Mouse (Mus musculus) heart, postnatal 0 days (tissue): ENCODE data around the gene Cdk6. TPM values are rescaled to one million over a fixed set of nuclear protein-coding genes. Genes with fewer than 3 reads are reported as not detected.

ENCODE experiments used
- ATAC-seq: fragments of 200-750 bp; cut with Nextera tagmentation; 2 replicates; pipeline ENCODE4 v1.8.0; 2017; ENCODE audit warnings: low read depth, moderate number of reproducible peaks, moderate library complexity; ENCODE audit not compliant: insufficient read depth
- DNase-seq: peaks from one replicate; pipeline ENCODE4 v3.0.0-alpha.2; 2016; ENCODE audit warnings: low spot score
- H3K27ac ChIP-seq: fragments of 300-500 bp; sonication (generic); 2 replicates; pipeline ENCODE4 v1.5.1; 2014; ENCODE audit warnings: low read depth, mild to moderate bottlenecking
- H3K27me3 ChIP-seq: fragments of 300-500 bp; sonication (generic); 2 replicates; pipeline ENCODE4 v1.6.1; 2014; ENCODE audit warnings: low read length, mixed read lengths; ENCODE audit not compliant: control insufficient read depth, insufficient read depth
- H3K36me3 ChIP-seq: fragments of 300-500 bp; sonication (generic); replicated peaks from 2 replicates; pipeline ENCODE4 v1.6.1; 2014; ENCODE audit warnings: low read length, mixed read lengths; ENCODE audit not compliant: control insufficient read depth, insufficient read depth
- H3K4me1 ChIP-seq: fragments of 300-500 bp; sonication (generic); 2 replicates; pipeline ENCODE4 v1.6.1; 2014; ENCODE audit warnings: antibody characterized with exemption; ENCODE audit not compliant: control insufficient read depth, insufficient read depth
- H3K4me2 ChIP-seq: fragments of 300-500 bp; sonication (generic); 2 replicates; pipeline ENCODE4 v1.6.1; 2014; ENCODE audit warnings: low read depth, mild to moderate bottlenecking, low read length, moderate library complexity
- H3K4me3 ChIP-seq: fragments of 300-500 bp; sonication (generic); 2 replicates; pipeline ENCODE4 v1.5.1; 2014; ENCODE audit warnings: low read depth, low read length
- H3K9ac ChIP-seq: fragments of 300-500 bp; sonication (generic); replicated peaks from 2 replicates; pipeline ENCODE4 v1.6.1; 2014; ENCODE audit warnings: low read depth, low read length, mixed read lengths
- H3K9me3 ChIP-seq: fragments of 300-500 bp; sonication (generic); replicated peaks from 2 replicates; pipeline ENCODE4 v1.6.1; 2016; ENCODE audit warnings: low read length; ENCODE audit not compliant: control insufficient read depth
- CTCF ChIP-seq: IDR thresholded peaks from 2 replicates; pipeline ENCODE4 v1.5.1; 2016; ENCODE audit warnings: antibody characterized with exemption, control low read depth, low read depth
- EP300 ChIP-seq: IDR thresholded peaks from 2 replicates; pipeline ENCODE4 v1.6.1; 2016; ENCODE audit warnings: antibody characterized with exemption, low read depth
- WGBS: fragments of 180-500 bp; shearing (Covaris S2); extraction: QIAGEN DNeasy Blood & Tissue Kit; methylation state at CpG from one replicate; pipeline ENCODE4 v1.1.7; 2014; 5-methylcytosine and 5-hydroxymethylcytosine counted together
- polyA plus RNA-seq: library from polyadenylated mRNA; unstranded; fragments of >200 nt; fragmentation: Nextera tagmentation; extraction: Ambion mirVana; gene quantifications from 2 replicates; pipeline ENCODE4 v1.2.1, GENCODE M21; 2015
- total RNA-seq: library from RNA; depleted of rRNA; stranded (reverse); fragments of >200 nt; gene quantifications from 2 replicates; pipeline ENCODE4 v1.2.3, GENCODE M21; 2014; ENCODE audit warnings: low replicate concordance

Cdk6 gene
- total and polyA plus RNA-seq, 2 experiments from 2014 or later = 19.2 to 43.0 TPM

DNA sequence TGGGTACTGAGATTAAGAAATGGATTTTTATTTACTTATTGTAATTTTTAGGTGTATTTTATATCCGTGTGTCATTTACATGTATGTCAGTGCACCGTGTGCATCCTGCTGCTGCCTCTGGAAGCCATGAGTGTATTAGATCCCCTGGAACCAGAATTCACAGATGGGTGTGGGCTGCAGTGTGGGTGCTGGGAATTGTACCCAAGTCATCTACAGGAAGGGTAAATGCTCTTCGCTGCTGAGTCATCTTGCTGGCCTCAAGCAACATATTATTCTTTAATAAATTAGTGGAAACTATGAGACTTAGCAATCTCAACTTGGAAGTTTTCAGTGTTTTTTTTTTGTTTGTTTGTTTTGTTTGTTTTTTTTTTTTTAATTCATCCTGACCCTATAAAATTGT is 11.0 kb downstream of the Cdk6 start:
- ATAC-seq (no peak), DNase-seq (no peak)
- peaks cover 6% of the 10 kb centered on the region; the same call in 1 of the 2 replicates for H3K4me1 ChIP-seq
- no peaks in the 10 kb centered on the region for H3K36me3 ChIP-seq
- no peak overlapping the region for H3K4me3 ChIP-seq
- H3K27me3 ChIP-seq = no peaks in the 10 kb centered on the region
- no peaks in the 10 kb centered on the region for H3K9me3 ChIP-seq
- 93% methylated on average over 3 of the region's 3 CpGs for WGBS
- no peak overlapping the region for H3K27ac ChIP-seq
- TF ChIP-seq CTCF (no peak), EP300 (no peak)
- H3K4me2 ChIP-seq = no peak overlapping the region
- H3K9ac ChIP-seq = no peak overlapping the region

DNA sequence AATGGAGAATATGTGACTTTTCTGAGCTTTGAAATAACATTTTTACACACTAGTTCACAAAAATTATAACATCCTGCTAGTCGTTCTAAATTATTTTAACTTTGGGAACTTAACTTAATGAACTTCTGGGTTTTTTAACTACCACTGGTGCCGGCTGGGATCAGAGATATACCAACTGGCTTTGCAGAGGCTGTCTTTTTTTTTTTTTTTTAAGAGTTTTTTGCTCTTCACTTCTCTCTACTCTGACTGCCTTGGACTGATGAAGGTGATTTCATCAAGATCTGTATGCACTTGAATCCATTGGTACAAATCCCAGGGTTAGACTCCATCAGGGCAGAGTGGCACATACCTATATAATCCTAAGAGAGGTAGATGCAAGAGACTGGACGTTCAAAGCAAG is 11.5 kb downstream of the Cdk6 start:
- H3K9me3 ChIP-seq = no peaks in the 10 kb centered on the region
- no peaks in the 10 kb centered on the region for H3K27me3 ChIP-seq
- 78% methylated on average over 3 of the region's 3 CpGs for WGBS
- no peak overlapping the region for H3K9ac ChIP-seq
- ATAC-seq (no peak), DNase-seq (no peak)
- H3K4me3 ChIP-seq = no peak overlapping the region
- H3K36me3 ChIP-seq = no peaks in the 10 kb centered on the region
- H3K4me1 ChIP-seq = peaks cover 6% of the 10 kb centered on the region; the same call in 1 of the 2 replicates
- no peak overlapping the region for H3K4me2 ChIP-seq
- TF ChIP-seq CTCF (no peak), EP300 (no peak)
- H3K27ac ChIP-seq = no peak overlapping the region

DNA sequence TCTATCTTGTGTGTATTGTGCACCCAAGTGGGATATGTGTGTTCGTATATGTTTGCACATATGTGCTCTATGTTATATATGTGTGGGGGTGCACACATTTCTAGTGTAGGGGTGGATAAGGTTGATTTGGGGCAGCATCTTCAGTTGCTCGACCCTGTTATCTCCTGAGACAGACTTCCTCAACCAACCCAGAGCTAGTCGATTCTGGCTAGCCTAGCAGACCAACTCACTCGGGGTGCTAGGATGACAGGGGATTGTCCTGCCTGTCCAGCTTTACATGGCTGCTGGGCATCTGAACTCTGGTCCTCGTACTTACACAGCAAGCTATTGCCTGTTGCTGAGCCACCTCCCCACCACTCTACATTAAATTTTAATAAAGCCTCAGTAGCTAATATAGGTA is 13.0 kb downstream of the Cdk6 start:
- ATAC-seq (no peak), DNase-seq (no peak)
- no peak overlapping the region for H3K27ac ChIP-seq
- H3K4me1 ChIP-seq = peaks cover 13% of the 10 kb centered on the region; the same call in 1 of the 2 replicates
- no peaks in the 10 kb centered on the region for H3K9me3 ChIP-seq
- H3K4me3 ChIP-seq = no peak overlapping the region
- 69% methylated on average over 5 of the region's 5 CpGs for WGBS
- H3K4me2 ChIP-seq = no peak overlapping the region
- no peak overlapping the region for H3K9ac ChIP-seq
- no peaks in the 10 kb centered on the region for H3K27me3 ChIP-seq
- H3K36me3 ChIP-seq = no peaks in the 10 kb centered on the region
- TF ChIP-seq EP300 (no peak), CTCF (no peak)

DNA sequence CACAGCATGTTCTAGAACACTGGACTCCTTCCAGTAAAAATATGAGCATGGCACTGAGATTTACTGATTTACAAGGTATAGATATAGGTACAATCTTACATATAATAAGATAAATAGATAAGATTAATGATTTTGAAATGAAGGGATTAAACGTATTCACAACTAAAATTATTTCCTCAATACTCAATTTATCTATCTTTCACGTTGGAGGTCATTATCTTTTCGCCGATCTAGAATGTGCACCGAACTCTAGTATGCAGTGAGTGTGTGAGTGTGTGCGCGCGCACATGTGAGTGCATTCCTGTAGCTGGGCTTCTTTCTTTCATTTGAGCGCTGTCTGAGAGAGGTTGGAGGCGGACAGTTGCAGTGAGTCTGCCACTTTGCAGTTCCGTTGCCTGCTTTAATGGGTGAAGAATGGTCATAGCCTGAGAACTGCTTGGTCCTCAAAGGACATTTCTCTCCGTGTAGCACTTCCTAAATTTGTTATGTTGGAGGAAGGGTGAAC is 13.8 kb downstream of the Cdk6 start:
- H3K4me3 ChIP-seq = no peak overlapping the region
- H3K9me3 ChIP-seq = no peaks in the 10 kb centered on the region
- no peak overlapping the region for H3K9ac ChIP-seq
- TF ChIP-seq EP300 (no peak), CTCF (no peak)
- H3K4me2 ChIP-seq = no peak overlapping the region
- H3K27ac ChIP-seq = 0 out of 2 replicates have a peak overlapping the region, but pooled peaks have one; percentile 61
- no peaks in the 10 kb centered on the region for H3K36me3 ChIP-seq
- peaks cover 13% of the 10 kb centered on the region; the same call in 1 of the 2 replicates for H3K4me1 ChIP-seq
- WGBS = 79% methylated on average over 12 of the region's 12 CpGs
- ATAC-seq = no peak
- no peaks in the 10 kb centered on the region for H3K27me3 ChIP-seq
- DNase-seq = no peak

DNA sequence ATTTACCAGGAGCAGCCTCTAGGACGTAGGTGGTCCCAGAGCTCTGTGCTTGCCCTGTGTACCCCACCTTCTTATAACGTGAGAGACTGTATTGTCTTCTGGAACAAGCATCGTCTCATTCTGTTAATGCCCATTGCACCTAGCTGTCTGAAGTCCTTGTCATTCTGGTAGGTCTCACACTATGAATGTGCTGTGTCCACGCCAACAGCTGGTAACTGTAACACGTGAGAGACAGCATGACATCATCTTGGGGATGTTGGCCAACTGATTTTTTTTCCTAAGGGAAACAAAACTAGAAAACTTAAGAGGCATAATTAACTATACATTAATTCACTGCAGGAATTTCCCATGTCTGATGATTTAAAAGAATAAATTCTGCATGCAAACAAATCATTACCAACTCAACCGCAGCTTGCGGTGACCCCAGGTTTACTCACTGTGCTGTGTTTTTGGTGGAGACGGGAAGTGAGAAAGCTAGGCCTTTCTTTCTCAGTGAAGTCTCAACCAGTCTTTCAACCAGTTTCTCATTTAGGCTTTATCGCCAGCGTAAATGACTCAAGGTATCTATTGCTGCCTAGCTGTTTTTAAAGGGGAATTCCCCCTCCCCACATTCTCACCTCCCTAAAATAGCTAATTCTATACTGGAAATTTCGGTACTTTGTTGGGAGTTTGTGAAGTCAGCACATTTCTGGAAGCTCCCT is 14.4 kb downstream of the Cdk6 start:
- ATAC-seq = peak; percentile 73
- DNase-seq = no peak
- Histone ChIP-seq H3K9me3 (no peaks in the 10 kb centered on the region), H3K9ac (no peak overlapping the region), H3K4me3 (no peak overlapping the region), H3K4me2 (peak overlapping the region; percentile 16), H3K36me3 (no peaks in the 10 kb centered on the region), H3K4me1 (peaks cover 13% of the 10 kb centered on the region; the same call in 1 of the 2 replicates), H3K27ac (peak overlapping the region; percentile 61), H3K27me3 (no peaks in the 10 kb centered on the region)
- TF ChIP-seq CTCF (no peak), EP300 (no peak)
- 54% methylated on average over 11 of the region's 11 CpGs for WGBS
